Mouse (Mus musculus) lung, postnatal 25 days (tissue): ENCODE data around the gene Isyna1.
"Not testable (repeated sequence)": the region's sequence is repeated elsewhere in the genome, so short reads cannot be mapped to it uniquely, and the experiment has no call there.

Experiments used
- DNase-seq: peaks from one replicate; pipeline ENCODE4 v3.0.0; 2022; ENCODE audit warnings: low spot score

Isyna1 gene

DNA sequence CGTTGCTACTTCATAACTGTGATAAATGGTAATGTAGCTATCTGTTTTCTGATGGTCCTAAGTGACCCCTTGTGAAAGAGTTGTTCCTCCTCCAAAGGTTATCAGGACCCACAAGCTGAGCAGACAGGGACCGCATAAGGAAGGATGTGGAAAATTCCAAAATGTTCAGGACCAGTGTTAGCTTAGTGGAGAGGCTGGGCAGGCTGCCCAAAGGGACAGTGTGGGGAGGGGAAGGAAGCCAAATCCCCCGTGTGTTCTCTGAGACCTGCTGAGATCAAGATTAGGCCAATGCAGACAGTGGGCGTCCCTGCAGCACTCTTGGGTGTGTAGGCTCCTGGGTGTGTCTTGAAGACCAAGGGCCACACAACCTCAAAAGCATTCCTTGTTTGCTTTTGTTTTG is 19.3 kb upstream of the Isyna1 start:
- DNase-seq = peak; percentile 65

DNA sequence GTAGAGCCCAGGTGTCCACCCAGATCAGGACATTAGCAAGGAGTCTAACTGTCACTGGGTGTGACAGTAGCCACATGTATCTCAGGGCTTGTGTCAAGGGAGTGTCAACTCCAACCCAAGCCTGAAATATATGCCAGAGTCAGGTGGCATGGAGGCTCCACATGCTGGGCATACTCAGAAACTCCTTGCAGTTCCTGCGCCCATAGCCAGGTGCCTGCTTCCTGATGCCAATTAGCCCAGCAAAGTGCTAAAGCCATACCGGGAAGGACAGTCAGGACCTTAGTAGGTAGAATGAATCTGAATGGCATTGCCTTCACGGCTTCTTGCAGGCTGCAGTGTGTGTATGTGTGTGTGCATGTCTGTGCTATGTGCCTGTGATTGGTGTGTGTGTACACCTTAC is 17.0 kb upstream of the Isyna1 start:
- no peak for DNase-seq

DNA sequence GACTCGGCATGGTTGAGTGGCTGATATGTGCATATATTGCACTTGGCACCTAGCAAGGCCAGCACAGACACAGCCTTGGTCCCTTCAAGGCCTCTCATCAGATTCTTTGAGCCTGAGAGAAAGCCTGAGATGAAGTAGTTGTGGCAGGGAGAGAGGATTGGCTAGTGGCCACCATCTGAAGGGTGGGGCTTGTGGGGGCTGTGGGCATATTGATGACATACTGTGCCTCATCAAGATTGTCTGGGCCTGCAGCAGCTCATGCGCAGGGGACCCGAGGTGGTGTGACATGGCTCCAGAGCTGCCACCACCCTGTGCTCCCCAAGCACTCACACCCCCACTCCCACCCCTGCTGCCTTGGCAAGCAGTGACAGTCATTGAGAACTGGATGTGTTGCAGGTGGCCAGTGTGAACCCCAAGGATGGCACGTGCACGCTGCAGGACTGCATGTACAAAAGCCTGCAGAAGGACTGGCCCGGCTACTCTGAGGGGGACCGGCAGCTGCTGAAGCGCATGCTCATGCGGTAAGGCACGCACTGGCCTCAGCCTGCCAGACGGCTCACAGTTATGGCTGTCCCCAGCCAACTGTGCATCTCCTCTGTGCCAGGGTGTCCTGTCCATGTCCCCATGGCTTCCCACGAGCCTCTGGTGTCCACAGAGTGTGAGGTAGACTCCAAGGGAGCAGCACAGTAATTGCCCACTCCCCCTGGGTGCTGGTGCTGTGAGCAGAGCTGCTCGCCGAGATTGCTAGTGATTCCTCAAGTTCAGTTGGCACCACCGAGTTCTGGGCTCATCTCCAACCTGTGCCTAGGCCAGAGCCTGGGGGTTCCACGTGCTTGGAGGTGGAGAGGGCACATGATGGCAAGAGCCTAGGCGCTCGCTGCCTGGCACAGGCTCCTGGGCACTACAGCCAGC is 10.4 kb upstream of the Isyna1 start:
- no peak for DNase-seq

DNA sequence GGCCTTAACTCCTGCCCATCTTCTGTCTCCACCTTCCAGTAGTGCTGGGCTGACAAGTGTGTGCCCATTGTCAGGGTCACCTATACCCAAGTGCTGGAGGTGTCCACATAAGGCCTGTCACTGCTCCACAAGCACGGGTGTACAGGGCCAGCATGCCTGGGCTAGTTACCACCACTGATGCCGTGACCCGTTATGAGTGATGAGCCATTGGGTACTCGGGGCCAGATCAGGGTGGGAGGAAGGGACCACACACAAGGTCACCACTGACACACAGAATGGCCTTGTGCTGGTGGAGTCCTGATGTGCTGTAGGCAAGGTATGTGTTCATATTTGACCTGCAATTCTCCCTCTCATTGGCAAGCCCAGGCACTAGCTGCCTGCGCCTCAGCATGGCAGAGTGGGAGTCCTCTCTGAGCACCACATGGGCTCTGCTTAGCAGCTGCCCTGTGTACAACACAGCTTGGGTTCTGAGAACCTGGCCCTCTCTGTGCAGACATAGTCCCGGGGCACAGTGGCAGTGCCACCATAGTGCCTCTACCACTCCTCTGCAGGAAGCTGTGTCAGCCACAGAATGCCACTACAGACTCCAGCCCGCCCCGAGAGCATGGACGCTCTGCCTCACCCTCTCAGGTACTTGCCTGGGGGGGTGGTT is 9.4 kb upstream of the Isyna1 start:
- DNase-seq = no peak

DNA sequence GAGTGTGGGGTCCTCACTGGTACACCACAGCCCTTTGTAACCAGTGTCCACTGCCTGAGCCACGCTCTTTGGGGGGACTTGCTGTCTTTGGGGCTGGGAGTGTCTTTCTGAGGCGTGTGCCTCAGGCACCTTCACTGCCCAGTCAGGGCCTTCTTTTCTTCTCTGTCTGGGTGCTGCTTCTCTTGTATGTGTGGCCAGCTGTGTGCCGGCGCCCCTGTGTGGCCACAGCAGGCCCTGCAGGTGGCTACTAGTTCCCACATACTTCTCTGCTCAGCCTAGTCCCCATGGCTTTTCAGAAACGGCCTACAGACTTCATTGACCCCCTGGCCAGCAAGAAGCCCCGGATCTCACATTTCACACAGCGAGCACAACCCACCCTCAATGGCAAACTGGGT is 8.9 kb upstream of the Isyna1 start:
- DNase-seq = peak; percentile 73

DNA sequence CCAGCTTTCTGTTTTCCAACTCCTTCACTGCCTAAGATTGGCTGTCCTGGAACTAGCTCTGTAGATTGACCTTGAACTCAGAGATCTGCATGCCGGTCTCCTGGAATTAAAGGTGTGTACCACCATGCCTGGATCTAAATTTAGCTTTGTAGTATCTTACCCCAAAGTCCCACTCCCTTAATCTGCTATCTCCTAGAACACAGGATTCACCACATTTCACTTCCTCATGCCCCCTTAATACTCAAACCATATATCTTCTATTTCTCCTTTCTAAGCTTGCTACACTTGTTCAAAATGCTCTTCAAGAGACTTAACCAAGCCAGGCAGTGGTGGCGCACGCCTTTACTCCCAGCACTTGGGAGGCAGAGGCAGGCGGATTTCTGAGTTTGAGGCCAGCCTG is 6.2 kb upstream of the Isyna1 start:
- DNase-seq = not testable (repeated sequence)

DNA sequence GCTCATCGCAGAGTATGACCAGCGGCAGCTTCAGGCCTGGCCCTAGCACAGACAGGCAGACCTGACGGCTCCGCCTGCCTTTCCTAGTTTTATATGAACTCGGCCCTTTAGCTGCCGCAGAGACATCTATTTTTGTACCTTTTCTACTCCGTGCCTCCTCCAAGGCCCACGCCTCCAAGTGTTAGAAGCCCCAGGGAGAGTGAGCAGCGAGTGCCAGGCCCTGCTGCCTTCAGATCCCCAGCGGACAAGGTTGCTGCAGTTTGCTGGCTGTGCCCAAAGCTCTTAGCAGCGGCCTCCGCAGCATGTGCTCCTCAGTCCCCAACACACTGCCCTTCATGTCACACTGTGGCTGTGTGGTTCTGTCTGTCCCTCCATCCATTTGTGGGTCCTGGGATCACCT is 2.6 kb upstream of the Isyna1 start:
- DNase-seq = no peak

DNA sequence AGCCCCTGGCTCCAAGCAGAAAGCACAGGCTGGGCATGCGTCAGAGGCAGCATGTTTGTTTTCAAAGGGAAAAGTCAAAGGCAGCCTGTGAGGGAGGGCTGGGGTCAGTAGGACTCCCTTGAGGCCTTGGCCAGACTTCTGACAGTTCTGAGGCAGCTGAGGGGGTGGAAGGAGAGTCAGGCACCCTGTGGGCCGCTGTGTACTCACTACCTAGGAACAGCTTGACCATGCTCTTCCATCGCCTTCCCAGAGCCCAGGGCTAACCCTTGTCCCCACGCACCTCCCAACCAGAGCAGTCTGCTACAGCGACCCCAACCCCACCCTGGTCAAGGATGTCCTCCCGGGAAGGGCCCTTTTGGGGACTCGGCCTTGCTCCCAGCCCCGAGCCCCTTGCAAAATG is 1.0 kb upstream of the Isyna1 start:
- DNase-seq = peak; percentile 52

DNA sequence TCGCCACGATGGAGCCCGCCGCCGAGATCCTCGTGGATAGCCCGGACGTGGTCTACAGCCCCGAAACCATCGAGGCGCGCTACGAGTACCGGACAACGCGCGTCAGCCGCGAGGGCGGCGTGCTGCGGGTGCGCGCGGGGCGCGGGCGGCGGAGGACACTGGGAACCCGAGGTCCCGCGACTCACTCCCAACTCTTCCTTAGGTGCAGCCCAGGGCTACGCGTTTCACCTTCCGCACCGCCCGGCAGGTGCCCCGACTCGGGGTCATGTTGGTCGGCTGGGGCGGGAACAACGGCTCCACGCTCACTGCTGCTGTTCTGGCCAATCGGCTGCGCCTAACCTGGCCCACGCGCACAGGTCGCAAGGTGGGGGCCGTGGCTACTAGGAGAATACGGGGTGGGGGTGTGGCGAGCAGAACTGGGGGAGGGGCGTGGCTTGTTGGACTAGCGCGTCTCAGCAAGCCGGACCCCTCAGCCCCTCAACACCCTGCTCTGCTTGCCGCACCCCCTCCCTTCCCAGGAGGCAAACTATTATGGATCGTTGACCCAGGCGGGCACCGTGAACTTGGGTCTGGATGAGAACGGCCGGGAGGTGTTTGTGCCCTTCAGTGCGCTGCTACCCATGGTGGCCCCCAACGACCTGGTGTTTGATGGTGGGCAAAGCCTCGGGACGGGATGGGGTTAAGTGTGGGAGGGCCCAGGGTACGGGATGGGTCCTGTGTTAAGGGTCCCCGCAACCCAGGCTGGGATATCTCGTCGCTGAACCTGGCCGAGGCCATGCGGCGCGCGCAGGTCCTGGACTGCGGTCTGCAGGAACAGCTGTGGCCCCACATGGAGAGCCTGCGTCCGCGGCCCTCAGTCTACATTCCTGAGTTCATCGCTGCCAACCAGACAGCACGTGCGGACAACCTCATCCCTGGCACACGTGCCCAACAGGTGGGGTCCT is 720 bp downstream of the Isyna1 start:
- no peak for DNase-seq

DNA sequence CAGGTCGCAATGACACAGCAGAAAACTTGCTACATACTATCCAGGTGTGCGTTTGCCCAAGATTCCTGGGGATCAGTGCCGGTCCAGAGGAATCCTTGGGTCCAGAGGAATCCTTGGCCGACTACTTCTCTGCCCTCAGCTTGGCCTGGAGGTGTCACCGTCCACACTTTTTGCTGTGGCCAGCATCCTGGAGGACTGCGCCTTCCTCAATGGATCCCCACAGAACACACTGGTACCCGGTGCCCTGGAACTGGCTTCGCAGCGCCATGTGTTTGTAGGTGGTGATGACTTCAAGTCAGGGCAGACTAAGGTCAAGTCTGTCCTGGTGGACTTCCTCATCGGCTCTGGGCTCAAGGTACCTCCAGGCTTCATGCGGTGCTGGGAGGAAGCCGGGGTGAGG is 1.6 kb downstream of the Isyna1 start:
- no peak for DNase-seq

DNA sequence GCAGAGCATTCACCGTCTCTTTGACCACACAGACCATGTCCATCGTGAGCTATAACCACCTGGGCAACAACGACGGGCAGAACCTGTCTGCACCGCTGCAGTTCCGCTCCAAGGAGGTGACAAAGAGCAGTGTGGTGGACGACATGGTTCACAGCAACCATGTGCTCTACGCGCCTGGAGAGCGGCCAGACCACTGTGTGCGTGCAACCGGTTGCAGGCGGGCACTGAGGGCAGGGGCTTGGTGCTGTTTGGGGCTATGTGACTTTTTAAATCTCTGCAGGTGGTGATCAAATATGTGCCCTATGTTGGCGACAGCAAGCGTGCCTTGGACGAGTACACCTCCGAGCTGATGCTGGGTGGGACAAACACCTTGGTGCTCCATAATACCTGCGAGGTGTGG is 2.0 kb downstream of the Isyna1 start:
- no peak for DNase-seq

DNA sequence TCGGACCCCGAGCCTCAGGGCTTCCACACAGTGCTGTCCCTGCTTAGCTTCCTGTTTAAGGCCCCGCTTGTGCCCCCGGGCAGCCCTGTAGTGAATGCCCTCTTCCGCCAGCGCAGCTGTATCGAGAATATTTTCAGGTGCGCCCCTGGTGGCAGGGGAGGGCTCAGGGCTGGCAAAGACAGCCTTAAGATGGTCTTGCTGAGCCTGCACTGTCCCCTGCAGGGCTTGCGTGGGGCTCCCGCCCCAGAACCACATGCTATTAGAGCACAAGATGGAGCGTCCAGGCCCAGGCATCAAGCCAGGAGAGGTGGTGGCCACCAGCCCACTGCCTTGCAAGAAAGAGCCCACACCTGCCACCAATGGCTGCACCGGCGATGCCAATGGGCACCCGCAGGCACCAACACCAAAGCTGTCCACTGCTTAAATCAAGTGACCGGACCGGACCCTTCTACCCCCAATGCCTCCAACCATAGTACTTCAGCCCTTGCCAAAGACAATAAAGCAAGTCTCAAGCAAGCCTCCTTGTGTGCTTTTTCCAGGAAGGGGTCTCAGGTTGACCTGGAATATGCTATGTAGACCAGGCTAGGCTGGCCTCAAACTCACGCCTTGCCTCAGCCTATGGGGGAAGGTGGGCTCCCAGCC is 2.7 kb downstream of the Isyna1 start:
- DNase-seq = no peak

DNA sequence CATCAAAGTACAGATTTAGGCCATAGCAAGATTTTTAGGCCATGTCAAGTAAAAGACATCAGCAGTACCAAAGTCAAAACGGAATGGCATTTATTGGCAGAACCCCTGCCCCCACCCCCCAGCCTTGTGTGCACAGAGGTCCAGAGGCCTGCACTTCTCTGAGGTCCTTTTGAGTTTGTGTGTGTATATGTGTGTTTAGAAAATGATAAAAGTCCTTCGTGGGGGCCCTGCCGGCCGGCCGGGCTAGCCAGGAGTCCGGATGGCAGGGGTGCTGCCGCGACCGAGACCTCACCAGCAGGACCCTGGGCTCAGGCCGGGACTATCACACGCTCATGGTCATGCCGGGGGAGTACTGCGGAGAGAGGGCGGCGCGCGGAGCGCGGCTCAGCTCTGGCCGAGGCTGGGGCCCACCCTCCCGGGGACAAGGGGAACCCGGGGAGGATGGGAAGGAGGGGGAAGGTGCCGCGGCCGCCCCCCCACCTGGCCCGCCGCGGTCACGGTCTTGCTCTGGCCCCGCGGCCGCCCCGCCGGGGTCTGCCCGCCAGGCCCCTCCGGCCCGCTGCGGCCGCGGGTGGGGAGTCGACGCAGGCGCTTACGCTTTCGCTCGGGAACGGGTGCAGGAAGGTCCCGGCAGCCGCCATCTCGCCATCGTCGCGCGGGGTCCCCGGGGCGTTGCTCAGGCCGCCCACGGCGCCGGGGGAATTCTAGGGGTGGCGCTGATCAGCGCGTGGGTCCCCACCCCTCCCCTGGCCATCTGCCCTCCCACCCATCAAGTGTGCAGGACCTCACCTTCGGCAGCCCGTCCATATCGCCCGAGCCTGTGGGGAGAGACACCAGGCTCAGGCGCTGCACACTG is 3.5 kb downstream of the Isyna1 start:
- DNase-seq = no peak

DNA sequence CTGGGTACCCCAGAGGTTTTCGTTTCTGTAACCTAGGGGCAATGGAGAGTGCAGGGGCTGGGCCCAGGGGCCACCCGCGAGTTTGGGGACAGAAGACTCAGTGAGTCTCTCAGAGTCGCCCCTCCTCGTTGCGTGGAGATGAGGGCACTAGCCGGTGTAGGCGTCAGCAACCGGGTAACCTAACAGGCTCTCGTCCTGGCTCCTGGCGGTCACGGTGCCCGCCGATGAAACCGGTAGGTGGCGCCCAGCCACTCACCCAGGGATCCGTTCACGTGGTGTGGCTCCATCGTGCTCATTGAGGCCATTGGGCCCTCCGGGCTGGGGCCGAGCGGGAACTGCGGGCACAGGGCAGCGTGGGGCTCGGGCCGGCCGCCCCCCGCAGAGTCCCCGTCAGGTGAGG is 4.1 kb downstream of the Isyna1 start:
- DNase-seq = peak; percentile 84

DNA sequence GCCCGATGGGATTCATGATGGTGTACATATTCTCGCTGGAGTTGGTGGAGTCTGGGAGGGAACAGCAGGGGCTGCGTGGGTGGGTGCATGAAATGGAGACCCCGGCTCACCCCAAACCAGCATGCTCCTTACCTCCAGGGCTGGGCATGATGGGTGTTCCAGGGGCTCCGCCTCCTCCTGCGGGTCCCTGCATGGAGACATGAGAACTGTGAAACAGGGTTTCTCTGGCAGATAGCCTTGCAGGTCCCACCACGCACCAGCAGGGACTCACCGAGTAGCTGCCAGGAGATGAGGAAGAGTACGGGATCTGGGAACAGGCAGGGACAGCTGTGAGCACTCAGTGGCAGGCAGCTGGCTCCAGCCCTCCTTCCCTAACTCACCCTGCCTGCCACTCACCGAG is 4.5 kb downstream of the Isyna1 start:
- no peak for DNase-seq

DNA sequence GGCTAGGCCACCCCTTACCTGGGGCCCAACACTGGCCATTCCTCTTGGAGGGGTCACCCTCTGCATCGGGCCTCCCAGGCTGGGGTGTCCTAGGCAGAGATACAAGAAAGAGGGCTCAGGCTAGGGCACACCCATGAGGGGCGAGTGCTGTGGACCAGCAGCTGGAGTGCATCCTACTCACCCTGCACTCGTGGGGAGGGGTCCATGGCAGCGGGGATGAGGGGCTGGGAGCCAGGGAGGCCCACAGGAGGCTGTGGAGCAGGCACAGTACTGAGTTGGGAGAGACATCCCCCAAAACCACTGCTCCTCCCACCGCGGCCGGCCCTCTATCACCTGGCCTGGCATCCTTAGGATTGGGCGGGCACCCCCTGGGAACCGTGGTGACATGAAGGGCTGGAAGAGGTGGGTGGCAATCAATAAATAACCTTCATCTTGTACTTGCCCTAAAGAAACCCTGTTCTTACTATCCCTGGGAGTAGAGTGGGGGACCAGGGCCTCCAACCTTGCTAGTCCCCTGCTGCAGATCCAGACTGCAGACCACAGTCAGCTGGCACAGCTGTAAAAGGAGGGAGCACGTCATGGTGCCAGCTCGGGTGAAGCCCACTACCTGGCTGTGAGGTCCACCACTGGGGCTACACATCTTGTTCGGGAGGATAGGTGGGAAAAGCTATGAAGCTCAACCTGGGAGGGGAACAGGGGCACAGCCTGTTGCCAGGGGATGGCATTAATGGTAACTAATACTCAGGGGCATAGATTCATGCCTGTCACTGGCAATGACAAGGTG is 5.5 kb downstream of the Isyna1 start:
- no peak for DNase-seq

DNA sequence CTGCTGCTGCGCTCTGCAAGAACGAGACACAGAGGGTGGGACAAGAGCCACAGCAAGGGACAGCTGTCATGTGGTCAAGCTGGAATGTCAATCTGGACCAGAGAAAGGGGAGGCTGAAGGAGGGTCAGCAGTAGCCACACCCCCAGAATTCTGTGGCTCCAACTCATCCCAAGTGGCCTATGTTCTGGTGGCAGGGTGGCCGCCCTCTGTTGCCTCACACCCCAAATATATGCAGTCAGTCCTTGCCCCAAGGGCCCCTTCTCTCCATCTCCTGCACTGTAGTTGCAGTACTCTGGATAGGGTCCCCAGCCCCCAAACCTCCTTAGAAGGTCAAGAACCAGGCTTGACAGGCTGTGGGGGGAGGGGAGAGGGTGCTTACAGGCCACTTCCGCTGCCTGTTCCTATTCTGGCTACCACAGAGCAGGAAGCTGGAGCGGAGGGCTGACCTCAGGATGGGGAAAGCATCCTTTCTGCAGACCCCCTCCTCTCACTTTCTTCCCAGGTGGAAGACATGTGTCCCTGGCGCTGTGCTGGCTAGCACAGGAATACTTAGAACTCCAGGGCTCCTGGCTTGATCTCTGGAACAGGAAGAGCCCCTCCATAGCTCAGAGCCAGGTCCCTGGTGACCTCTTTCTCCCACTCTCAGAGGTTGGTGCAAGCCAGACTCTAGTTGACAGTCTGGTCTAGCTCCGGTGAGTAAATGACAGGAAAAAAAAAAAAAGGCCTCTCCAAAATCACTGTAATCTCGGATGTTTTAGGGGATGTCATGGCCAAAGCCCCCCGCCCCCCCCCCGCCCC is 6.5 kb downstream of the Isyna1 start:
- no peak for DNase-seq

DNA sequence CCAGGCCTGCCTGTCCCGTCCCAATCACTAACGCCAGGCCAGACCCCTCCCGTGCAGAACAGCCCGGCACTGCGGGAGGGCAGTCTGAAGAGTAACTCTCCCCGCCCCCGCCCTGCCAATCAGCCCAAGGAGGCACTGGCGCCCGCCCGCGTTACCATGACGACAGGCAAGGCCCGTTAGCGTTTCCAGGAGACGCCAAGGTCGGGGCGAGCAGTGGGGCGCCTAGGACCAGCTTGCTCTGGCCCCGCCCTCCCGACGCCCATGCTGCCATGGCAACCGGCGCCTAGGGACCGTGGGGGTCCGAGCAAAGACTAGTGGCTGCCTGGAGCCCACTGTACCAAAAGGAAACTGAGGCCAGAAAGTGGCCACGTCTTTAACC is 7.1 kb downstream of the Isyna1 start:
- DNase-seq = peak; percentile 82

DNA sequence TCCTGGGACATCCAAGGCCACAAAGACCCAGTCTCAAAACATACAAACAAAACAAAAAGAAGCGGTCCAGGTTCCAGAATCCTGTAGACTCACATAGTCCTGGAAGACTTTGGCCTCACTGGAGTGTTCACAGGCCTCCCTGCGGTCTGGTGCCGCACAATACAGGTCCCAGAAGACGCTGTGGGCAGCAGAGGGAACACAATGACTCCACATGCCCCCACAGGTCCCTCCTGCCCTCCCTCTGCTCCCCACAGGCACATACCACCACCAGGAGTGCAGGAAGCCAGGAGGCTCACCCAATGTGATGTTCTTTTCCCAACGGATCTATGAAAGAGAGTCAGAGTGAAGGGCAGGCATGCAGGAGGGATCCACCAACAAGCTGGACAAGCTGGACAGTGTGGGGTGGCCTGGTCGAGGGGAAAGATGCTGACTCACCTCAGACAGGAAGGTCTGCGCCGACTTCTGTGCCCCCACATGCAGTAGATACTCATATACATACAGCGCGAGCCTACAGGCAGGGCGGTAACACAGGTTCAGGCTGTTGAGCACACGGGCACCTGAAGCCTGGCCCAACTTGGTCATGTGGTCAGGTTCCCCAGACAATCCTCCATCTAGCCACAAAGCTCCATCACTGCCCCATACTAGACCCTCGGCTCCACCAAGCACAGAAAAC is 8.1 kb downstream of the Isyna1 start:
- DNase-seq = no peak
